Mouse (Mus musculus): ENCODE measurements around the gene Fgf18. TPM values are rescaled to one million over a fixed set of nuclear protein-coding genes. Genes with fewer than 3 reads are reported as not detected.

Fgf18 gene
- polyA plus RNA-seq, 2 experiments, result 18.5 to 24.0 TPM

DNA sequence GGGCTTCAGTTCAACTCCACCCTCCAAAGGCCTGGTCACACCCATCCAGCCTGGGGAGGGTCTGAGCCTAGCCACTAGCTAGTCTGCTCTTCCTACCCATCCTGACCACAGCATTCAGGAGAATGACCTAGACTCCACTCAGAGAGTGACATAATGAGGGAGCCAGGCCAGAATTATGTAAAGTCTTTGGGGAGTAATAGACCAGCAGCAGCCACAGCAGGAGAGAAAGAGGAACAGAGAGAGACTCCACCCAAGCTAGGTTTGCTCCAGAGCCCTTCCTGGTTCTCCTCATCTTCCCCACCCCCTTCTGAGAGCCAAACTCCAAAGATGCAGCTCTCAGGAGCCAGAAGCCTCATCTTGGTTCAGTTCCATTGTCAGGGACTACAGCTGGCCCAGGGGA is 20.1 kb downstream of the Fgf18 start:
- H3K27ac ChIP-seq (replicated peaks; ENCODE audit: low read depth, low read length), result no peak overlapping the region
- peaks cover 31% of the 10 kb centered on the region for H3K4me1 ChIP-seq (ENCODE audit: control insufficient read depth, insufficient read depth, low read length)
- DNase-seq (ENCODE audit: low spot score) (no peak), ATAC-seq (ENCODE audit: low FRiP score, low read depth) (no peak)
- H3K27me3 ChIP-seq (ENCODE audit: control insufficient read depth, insufficient read depth, low read length), result no peaks in the 10 kb centered on the region
- H3K9me3 ChIP-seq (ENCODE audit: control insufficient read depth, low read length), result no peaks in the 10 kb centered on the region
- peaks cover 9% of the 10 kb centered on the region; the same call in 1 of the 2 replicates for H3K36me3 ChIP-seq (ENCODE audit: control insufficient read depth, insufficient read depth, low read length)
- H3K4me2 ChIP-seq (replicated peaks; ENCODE audit: low read depth, low read length, severe bottlenecking), result no peak overlapping the region
- no peak overlapping the region for H3K9ac ChIP-seq (ENCODE audit: low read depth, low read length, severe bottlenecking)
- TF ChIP-seq POLR2A (IDR thresholded peaks at IDR 0.05; ENCODE audit: borderline replicate concordance, extremely low read depth, insufficient read depth, insufficient read length), result no peak
- H3K4me3 ChIP-seq (replicated peaks; ENCODE audit: low read length), result no peak overlapping the region

DNA sequence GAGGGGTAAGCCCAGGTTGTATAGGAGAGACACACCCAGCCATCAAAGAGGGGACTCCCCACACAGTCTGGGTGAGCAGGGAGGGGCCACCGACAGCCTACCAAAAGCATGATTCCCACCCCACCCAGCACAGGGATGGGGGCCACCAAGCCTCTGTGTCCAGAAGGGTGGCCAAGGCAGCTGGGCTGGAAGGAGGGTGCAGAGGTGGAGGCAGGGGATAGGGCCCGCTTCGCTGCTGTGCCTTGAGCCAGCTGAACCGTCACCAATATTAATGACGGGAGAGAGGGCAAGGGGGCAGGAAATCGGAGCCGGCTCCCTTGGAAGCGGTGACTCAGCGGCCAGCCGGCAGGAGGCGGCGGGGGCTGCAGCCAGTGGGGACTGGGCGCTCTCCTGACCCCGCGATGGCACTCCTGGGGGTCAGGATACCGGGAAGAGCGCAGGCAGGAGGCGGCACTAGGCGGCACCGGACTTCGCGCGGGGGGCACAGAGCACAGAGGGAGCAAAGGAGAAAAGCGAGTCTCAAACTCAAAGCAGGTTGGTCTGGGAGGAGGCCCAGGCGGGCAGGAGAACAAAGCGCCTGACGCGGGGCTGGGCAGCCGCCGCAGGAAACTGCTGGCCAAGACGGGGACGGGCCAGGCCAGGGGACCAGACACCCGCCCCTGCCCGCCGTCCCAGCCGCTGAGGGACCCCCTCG is 24.5 kb downstream of the Fgf18 start:
- WGBS, result 4% methylated on average over 34 of the region's 37 CpGs
- Histone ChIP-seq H3K27me3 (ENCODE audit: control insufficient read depth, insufficient read depth, low read length) (no peaks in the 10 kb centered on the region), H3K4me2 (replicated peaks; ENCODE audit: low read depth, low read length, severe bottlenecking) (peak overlapping the region; percentile 41), H3K36me3 (ENCODE audit: control insufficient read depth, insufficient read depth, low read length) (peaks cover 5% of the 10 kb centered on the region), H3K9me3 (ENCODE audit: control insufficient read depth, low read length) (no peaks in the 10 kb centered on the region), H3K9ac (ENCODE audit: low read depth, low read length, severe bottlenecking) (peak overlapping the region; percentile 47), H3K27ac (replicated peaks; ENCODE audit: low read depth, low read length) (no peak overlapping the region), H3K4me3 (replicated peaks; ENCODE audit: low read length) (peak overlapping the region; percentile 21), H3K4me1 (ENCODE audit: control insufficient read depth, insufficient read depth, low read length) (peaks cover 35% of the 10 kb centered on the region)
- no peak for TF ChIP-seq POLR2A (IDR thresholded peaks at IDR 0.05; ENCODE audit: borderline replicate concordance, extremely low read depth, insufficient read depth, insufficient read length)
- DNase-seq (ENCODE audit: low spot score) (no peak), ATAC-seq (ENCODE audit: low FRiP score, low read depth) (peak; percentile 39)

- Histone ChIP-seq H3K27me3 (ENCODE audit: control insufficient read depth, insufficient read depth, low read length) (no peaks in the 10 kb centered on the region), H3K4me3 (replicated peaks; ENCODE audit: low read length) (no peak overlapping the region), H3K9me3 (ENCODE audit: control insufficient read depth, low read length) (no peaks in the 10 kb centered on the region), H3K27ac (replicated peaks; ENCODE audit: low read depth, low read length) (no peak overlapping the region), H3K9ac (ENCODE audit: low read depth, low read length, severe bottlenecking) (no peak overlapping the region), H3K4me1 (ENCODE audit: control insufficient read depth, insufficient read depth, low read length) (peaks cover 19% of the 10 kb centered on the region), H3K4me2 (replicated peaks; ENCODE audit: low read depth, low read length, severe bottlenecking) (no peak overlapping the region), H3K36me3 (ENCODE audit: control insufficient read depth, insufficient read depth, low read length) (peaks cover 6% of the 10 kb centered on the region)
- no peak for DNase-seq (ENCODE audit: low spot score)
- TF ChIP-seq POLR2A (IDR thresholded peaks at IDR 0.05; ENCODE audit: borderline replicate concordance, extremely low read depth, insufficient read depth, insufficient read length), result no peak
- ATAC-seq (ENCODE audit: low FRiP score, low read depth), result no peak
- WGBS, result 72% methylated on average over 8 of the region's 8 CpGs
Measured at GRCm38 (mm10) chr11:33119556-33119955, 27.6 kb downstream of the Fgf18 start.

- no peak for DNase-seq (ENCODE audit: low spot score)
- 85% methylated on average over 7 of the region's 7 CpGs for WGBS
- Histone ChIP-seq H3K4me3 (replicated peaks; ENCODE audit: low read length) (no peak overlapping the region), H3K4me2 (replicated peaks; ENCODE audit: low read depth, low read length, severe bottlenecking) (no peak overlapping the region), H3K27me3 (ENCODE audit: control insufficient read depth, insufficient read depth, low read length) (no peaks in the 10 kb centered on the region), H3K9ac (ENCODE audit: low read depth, low read length, severe bottlenecking) (no peak overlapping the region), H3K9me3 (ENCODE audit: control insufficient read depth, low read length) (no peaks in the 10 kb centered on the region), H3K36me3 (ENCODE audit: control insufficient read depth, insufficient read depth, low read length) (peaks cover 6% of the 10 kb centered on the region), H3K27ac (replicated peaks; ENCODE audit: low read depth, low read length) (no peak overlapping the region), H3K4me1 (ENCODE audit: control insufficient read depth, insufficient read depth, low read length) (peaks cover 19% of the 10 kb centered on the region)
- ATAC-seq (ENCODE audit: low FRiP score, low read depth), result no peak
- TF ChIP-seq POLR2A (IDR thresholded peaks at IDR 0.05; ENCODE audit: borderline replicate concordance, extremely low read depth, insufficient read depth, insufficient read length), result no peak
Measured at GRCm38 (mm10) chr11:33119116-33119515, 28.1 kb downstream of the Fgf18 start.

DNA sequence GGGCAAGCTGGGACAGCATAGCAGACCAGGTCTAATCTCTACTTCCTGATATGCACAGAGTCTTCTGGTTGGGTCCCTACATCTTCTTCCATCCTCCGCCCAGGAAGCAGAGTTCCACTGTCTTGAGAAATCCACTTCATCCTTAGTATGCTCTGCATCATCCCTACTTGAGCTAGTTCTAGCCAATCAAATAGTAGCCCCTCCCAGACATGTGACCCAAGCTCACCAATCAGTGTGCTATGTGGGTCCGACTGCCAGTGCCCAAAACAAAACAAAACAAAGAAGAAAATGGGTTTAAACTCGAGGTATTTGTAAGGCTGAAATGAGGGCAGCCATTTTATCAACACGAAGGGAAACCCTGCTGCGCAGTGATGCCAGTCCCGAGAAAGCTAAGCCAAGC is 28.7 kb downstream of the Fgf18 start:
- Histone ChIP-seq H3K27ac (replicated peaks; ENCODE audit: low read depth, low read length) (no peak overlapping the region), H3K9me3 (ENCODE audit: control insufficient read depth, low read length) (no peaks in the 10 kb centered on the region), H3K9ac (ENCODE audit: low read depth, low read length, severe bottlenecking) (no peak overlapping the region), H3K4me1 (ENCODE audit: control insufficient read depth, insufficient read depth, low read length) (peaks cover 16% of the 10 kb centered on the region), H3K36me3 (ENCODE audit: control insufficient read depth, insufficient read depth, low read length) (peaks cover 6% of the 10 kb centered on the region), H3K4me3 (replicated peaks; ENCODE audit: low read length) (no peak overlapping the region), H3K27me3 (ENCODE audit: control insufficient read depth, insufficient read depth, low read length) (no peaks in the 10 kb centered on the region), H3K4me2 (replicated peaks; ENCODE audit: low read depth, low read length, severe bottlenecking) (no peak overlapping the region)
- DNase-seq (ENCODE audit: low spot score) (no peak), ATAC-seq (ENCODE audit: low FRiP score, low read depth) (no peak)
- TF ChIP-seq POLR2A (IDR thresholded peaks at IDR 0.05; ENCODE audit: borderline replicate concordance, extremely low read depth, insufficient read depth, insufficient read length), result no peak
- 71% methylated on average over 6 of the region's 6 CpGs for WGBS
